Mouse (Mus musculus) embryo, embryonic 10.5 days (tissue): ENCODE data around the gene Gcdh.

Source experiments
- DNase-seq: peaks from one replicate; pipeline ENCODE4 v3.0.0-alpha.2; 2015; ENCODE audit warnings: low spot score

The Gcdh gene

GRCm38 (mm10) chr8:84893709-84894134 lies at the start of gene Gcdh:
Gene Gcdh, minus strand, starts transcription at chr8:84893921.
- peak; percentile 98 for DNase-seq

GRCm38 (mm10) chr8:84937620-84938485 lies 44.1 kb upstream of the Gcdh start:
- DNase-seq = no peak

GRCm38 (mm10) chr8:84936962-84937546 lies 43.3 kb upstream of the Gcdh start, which contains the start of gene Mast1:
Gene Mast1, minus strand, starts transcription at chr8:84937359.
- DNase-seq = peak; percentile 76

GRCm38 (mm10) chr8:84936041-84936961 lies 42.6 kb upstream of the Gcdh start:
- DNase-seq = peak; percentile 21

GRCm38 (mm10) chr8:84935489-84935888 lies 41.8 kb upstream of the Gcdh start:
- DNase-seq = peak; percentile 35

- peak; percentile 91 for DNase-seq
Measured at GRCm38 (mm10) chr8:84934860-84935259, 41.1 kb upstream of the Gcdh start.

GRCm38 (mm10) chr8:84933767-84934559 lies 40.2 kb upstream of the Gcdh start:
- DNase-seq = no peak

- no peak for DNase-seq
Measured at GRCm38 (mm10) chr8:84930582-84930981, 36.9 kb upstream of the Gcdh start.

- DNase-seq = peak; percentile 89
Measured at GRCm38 (mm10) chr8:84928456-84929306, 35.0 kb upstream of the Gcdh start.

- DNase-seq = no peak
Measured at GRCm38 (mm10) chr8:84927513-84927912, 33.8 kb upstream of the Gcdh start.

GRCm38 (mm10) chr8:84925557-84925956 lies 31.8 kb upstream of the Gcdh start:
- DNase-seq = no peak

- no peak for DNase-seq
Measured at GRCm38 (mm10) chr8:84921596-84921995, 27.9 kb upstream of the Gcdh start.

- DNase-seq = no peak
Measured at GRCm38 (mm10) chr8:84918646-84919045, 24.9 kb upstream of the Gcdh start.

- DNase-seq = no peak
Measured at GRCm38 (mm10) chr8:84917781-84918180, 24.1 kb upstream of the Gcdh start.

GRCm38 (mm10) chr8:84915269-84915668 lies 21.5 kb upstream of the Gcdh start:
- DNase-seq = no peak

- peak; percentile 64 for DNase-seq
Measured at GRCm38 (mm10) chr8:84913960-84914359, 20.2 kb upstream of the Gcdh start.

GRCm38 (mm10) chr8:84913502-84913900 lies 19.8 kb upstream of the Gcdh start:
- no peak for DNase-seq

- DNase-seq = peak; percentile 72
Measured at GRCm38 (mm10) chr8:84912895-84913501, 19.3 kb upstream of the Gcdh start.

GRCm38 (mm10) chr8:84912391-84912790 lies 18.7 kb upstream of the Gcdh start:
- no peak for DNase-seq

- DNase-seq = no peak
Measured at GRCm38 (mm10) chr8:84911854-84912253, 18.1 kb upstream of the Gcdh start.
